Mouse (Mus musculus) neural tube, embryonic 10.5 days (tissue): ENCODE data around the gene Tmem108.

Experiments used
- DNase-seq: peaks from one replicate; pipeline ENCODE4 v3.0.0-alpha.2; 2017; ENCODE audit warnings: low spot score; ENCODE audit errors: extremely low spot score

Tmem108 gene

GRCm38 (mm10) chr9:103593079-103593478, 168.6 kb downstream of the Tmem108 start:
- DNase-seq, result no peak

GRCm38 (mm10) chr9:103591962-103592361, 169.7 kb downstream of the Tmem108 start:
- DNase-seq, result no peak

GRCm38 (mm10) chr9:103590801-103591200, 170.8 kb downstream of the Tmem108 start:
- no peak for DNase-seq

GRCm38 (mm10) chr9:103584865-103585264, 176.8 kb downstream of the Tmem108 start:
- no peak for DNase-seq

- DNase-seq, result no peak
Observed at GRCm38 (mm10) chr9:103582249-103582961, 179.2 kb downstream of the Tmem108 start.

- no peak for DNase-seq
Observed at GRCm38 (mm10) chr9:103580621-103581020, 181.0 kb downstream of the Tmem108 start.

- no peak for DNase-seq
Observed at GRCm38 (mm10) chr9:103580186-103580585, 181.5 kb downstream of the Tmem108 start.

GRCm38 (mm10) chr9:103579411-103580026, 182.1 kb downstream of the Tmem108 start:
- no peak for DNase-seq

- DNase-seq, result no peak
Observed at GRCm38 (mm10) chr9:103577731-103578130, 183.9 kb downstream of the Tmem108 start.

GRCm38 (mm10) chr9:103577181-103577580, 184.5 kb downstream of the Tmem108 start:
- no peak for DNase-seq

GRCm38 (mm10) chr9:103575901-103576300, 185.7 kb downstream of the Tmem108 start:
- no peak for DNase-seq

- DNase-seq, result peak; percentile 60
Observed at GRCm38 (mm10) chr9:103573994-103574750, 187.5 kb downstream of the Tmem108 start.

- no peak for DNase-seq
Observed at GRCm38 (mm10) chr9:103570158-103570741, 191.4 kb downstream of the Tmem108 start.

- DNase-seq, result no peak
Observed at GRCm38 (mm10) chr9:103568983-103569382, 192.7 kb downstream of the Tmem108 start.

GRCm38 (mm10) chr9:103565186-103565585, 196.5 kb downstream of the Tmem108 start:
- no peak for DNase-seq

GRCm38 (mm10) chr9:103563864-103564610, 197.6 kb downstream of the Tmem108 start:
- peak; percentile 38 for DNase-seq

GRCm38 (mm10) chr9:103562063-103562462, 199.6 kb downstream of the Tmem108 start:
- DNase-seq, result no peak

- DNase-seq, result no peak
Observed at GRCm38 (mm10) chr9:103558741-103559140, 202.9 kb downstream of the Tmem108 start.

- no peak for DNase-seq
Observed at GRCm38 (mm10) chr9:103558240-103558639, 203.4 kb downstream of the Tmem108 start.

GRCm38 (mm10) chr9:103557085-103557484, 204.6 kb downstream of the Tmem108 start:
- DNase-seq, result no peak

- DNase-seq, result no peak
Observed at GRCm38 (mm10) chr9:103555334-103555733, 206.3 kb downstream of the Tmem108 start.
